Mouse (Mus musculus): ENCODE measurements around the gene Ell.
"Not testable (repeated sequence)": the region's sequence is repeated elsewhere in the genome, so short reads cannot be mapped to it uniquely, and the experiment has no call there.

Gene Ell

GRCm38 (mm10) chr8:70506328-70507026 lies 32.8 kb upstream of the Ell start, which contains the start of gene Rex1bd:
Rex1bd (minus strand) TSS chr8:70506752.
- peak; percentile 94 for DNase-seq (ENCODE audit: low read depth, low spot score)

- no peak for DNase-seq (ENCODE audit: low read depth, low spot score)
Observed at GRCm38 (mm10) chr8:70507027-70507393, 32.2 kb upstream of the Ell start.

- DNase-seq (ENCODE audit: low read depth, low spot score): no peak
Observed at GRCm38 (mm10) chr8:70509281-70509952, 29.8 kb upstream of the Ell start.

- peak; percentile 99 for DNase-seq (ENCODE audit: low read depth, low spot score)
Observed at GRCm38 (mm10) chr8:70510228-70510915, 28.9 kb upstream of the Ell start, which contains the start of gene Uba52. Uba52 (minus strand) TSS chr8:70510801.

GRCm38 (mm10) chr8:70511174-70511573 lies 28.1 kb upstream of the Ell start:
- DNase-seq (ENCODE audit: low read depth, low spot score): not testable (repeated sequence)

GRCm38 (mm10) chr8:70511770-70512169 lies 27.5 kb upstream of the Ell start:
- no peak for DNase-seq (ENCODE audit: low read depth, low spot score)

GRCm38 (mm10) chr8:70512253-70512903 lies 26.9 kb upstream of the Ell start:
- DNase-seq (ENCODE audit: low read depth, low spot score): no peak

- DNase-seq (ENCODE audit: low read depth, low spot score): no peak
Observed at GRCm38 (mm10) chr8:70513441-70513840, 25.8 kb upstream of the Ell start.

GRCm38 (mm10) chr8:70517940-70518643 lies 21.2 kb upstream of the Ell start:
- DNase-seq (ENCODE audit: low read depth, low spot score): no peak

GRCm38 (mm10) chr8:70519043-70519442 lies 20.2 kb upstream of the Ell start:
- no peak for DNase-seq (ENCODE audit: low read depth, low spot score)

- DNase-seq (ENCODE audit: low read depth, low spot score): no peak
Observed at GRCm38 (mm10) chr8:70519606-70520005, 19.7 kb upstream of the Ell start.

- DNase-seq (ENCODE audit: low read depth, low spot score): peak; percentile 98
Observed at GRCm38 (mm10) chr8:70522592-70523403, 16.5 kb upstream of the Ell start.

- no peak for DNase-seq (ENCODE audit: low read depth, low spot score)
Observed at GRCm38 (mm10) chr8:70527111-70527511, 12.1 kb upstream of the Ell start.

- peak; percentile 95 for DNase-seq (ENCODE audit: low read depth, low spot score)
Observed at GRCm38 (mm10) chr8:70527512-70528181, 11.6 kb upstream of the Ell start, which contains the start of the genes Fkbp8 and Kxd1. Fkbp8 (plus strand) TSS chr8:70527724. Kxd1 (minus strand) TSS chr8:70527956.

GRCm38 (mm10) chr8:70528182-70528797 lies 11.0 kb upstream of the Ell start:
- DNase-seq (ENCODE audit: low read depth, low spot score): no peak

- no peak for DNase-seq (ENCODE audit: low read depth, low spot score)
Observed at GRCm38 (mm10) chr8:70529299-70529698, 10.0 kb upstream of the Ell start.

GRCm38 (mm10) chr8:70529741-70530161 lies 9.5 kb upstream of the Ell start:
- DNase-seq (ENCODE audit: low read depth, low spot score): no peak

- DNase-seq (ENCODE audit: low read depth, low spot score): no peak
Observed at GRCm38 (mm10) chr8:70530314-70530713, 8.9 kb upstream of the Ell start.

GRCm38 (mm10) chr8:70534281-70534680 lies 5.0 kb upstream of the Ell start:
- DNase-seq (ENCODE audit: low read depth, low spot score): no peak
